Mouse (Mus musculus): Measurements from ENCODE around the gene Snx29. TPM values are rescaled to one million over a fixed set of nuclear protein-coding genes. Genes with fewer than 3 reads are reported as not detected.
A peak's percentile ranks its signal among the peaks of the same experiment; 100 is the strongest.

Snx29 gene
- total and polyA plus RNA-seq, 2 experiments from 2014 or later: 7.0 to 22.8 TPM

DNA sequence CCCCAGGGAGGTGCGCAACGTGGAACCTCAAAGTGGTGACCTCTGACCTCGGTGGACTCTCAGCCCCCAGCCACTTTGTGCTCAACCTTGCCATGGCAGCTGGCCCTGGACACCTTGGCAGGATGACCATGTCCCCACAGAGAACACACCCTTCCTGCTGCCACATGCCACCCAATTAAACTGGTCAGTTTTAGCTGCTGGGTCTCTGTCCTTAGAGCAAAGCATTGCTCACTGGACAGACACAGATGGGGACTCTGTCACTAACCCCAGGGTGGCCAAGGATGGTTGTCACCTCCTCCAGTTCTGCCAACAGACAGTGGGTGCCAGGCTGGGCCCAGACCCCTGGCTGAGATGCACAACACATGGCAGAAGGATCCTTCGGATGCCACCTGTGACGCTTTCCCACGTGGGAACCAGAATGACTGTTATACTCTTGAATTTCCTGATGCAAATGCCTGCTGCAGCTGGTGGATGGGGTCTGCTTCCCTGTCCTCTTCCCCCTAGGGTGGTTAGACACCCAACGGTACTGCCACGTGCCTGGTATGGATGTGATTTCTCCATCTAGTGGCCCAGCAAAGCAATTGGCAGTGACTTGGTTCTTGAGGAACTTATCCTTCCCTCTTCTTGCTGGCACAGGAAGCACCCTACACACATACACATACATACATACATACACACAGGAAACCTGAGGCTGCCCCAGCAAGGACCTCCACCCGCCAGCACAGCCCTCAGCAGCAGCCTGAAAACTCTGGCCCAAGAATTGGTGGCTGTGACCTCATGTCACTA, 432.8 kb downstream of the Snx29 start:
- H3K36me3 ChIP-seq (ENCODE audit: insufficient read depth, low read length): 0 out of 2 replicates have a peak, but pooled peaks cover 4% of the 10 kb centered on the region
- H3K4me2 ChIP-seq (ENCODE audit: low read depth, low read length, poor library complexity, severe bottlenecking): no peak overlapping the region
- no peak overlapping the region for H3K27ac ChIP-seq (ENCODE audit: low read depth, low read length)
- H3K27me3 ChIP-seq (ENCODE audit: insufficient read depth, low read length): no peaks in the 10 kb centered on the region
- WGBS: 83% methylated on average over 9 of the region's 9 CpGs
- TF ChIP-seq CTCF (IDR thresholded peaks at IDR 0.05): peak; percentile 42
- no peak overlapping the region for H3K9ac ChIP-seq (replicated peaks; ENCODE audit: low read length, poor library complexity, severe bottlenecking)
- no peaks in the 10 kb centered on the region for H3K9me3 ChIP-seq (ENCODE audit: low read length)
- H3K4me3 ChIP-seq (ENCODE audit: low read depth, low read length): no peak overlapping the region
- DNase-seq (ENCODE audit: low spot score): no peak
- no peak for ATAC-seq (ENCODE audit: low FRiP score)
- H3K4me1 ChIP-seq (ENCODE audit: insufficient read depth, low read length): no peaks in the 10 kb centered on the region

DNA sequence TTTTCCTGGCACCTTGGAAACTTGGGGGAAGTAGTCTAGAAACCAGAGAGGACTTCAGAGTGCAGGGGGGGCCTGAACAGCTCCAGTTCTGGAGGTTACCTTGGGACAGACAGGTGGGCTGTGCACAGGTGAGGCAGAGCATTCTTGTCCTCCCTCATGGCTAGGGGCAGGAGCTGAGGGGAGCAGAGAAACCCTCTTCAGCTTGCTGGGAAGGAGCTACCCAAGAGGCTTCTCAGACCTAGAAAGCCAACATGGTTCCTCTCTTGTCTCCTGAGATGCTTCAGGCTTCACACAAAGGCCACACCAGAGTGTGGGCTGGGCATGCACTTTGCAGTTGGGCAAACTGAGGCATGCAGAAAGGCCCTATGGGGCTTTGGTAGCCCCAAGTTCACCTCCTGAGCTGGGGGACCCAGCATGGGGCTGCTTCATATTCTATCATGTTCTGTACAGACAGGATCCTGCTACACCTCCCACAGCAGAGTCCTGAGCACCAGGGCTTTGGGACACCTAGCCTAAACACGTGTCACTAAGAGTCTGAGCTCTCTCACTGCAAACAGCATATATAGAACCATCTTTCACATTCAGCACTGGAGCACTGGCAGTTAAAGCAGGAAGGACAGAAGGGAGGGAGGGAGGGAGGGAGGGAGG, 434.0 kb downstream of the Snx29 start:
- DNase-seq (ENCODE audit: low spot score) (no peak), ATAC-seq (ENCODE audit: low FRiP score) (no peak)
- H3K9me3 ChIP-seq (ENCODE audit: low read length): no peaks in the 10 kb centered on the region
- no peaks in the 10 kb centered on the region for H3K27me3 ChIP-seq (ENCODE audit: insufficient read depth, low read length)
- no peak overlapping the region for H3K4me3 ChIP-seq (ENCODE audit: low read depth, low read length)
- H3K27ac ChIP-seq (ENCODE audit: low read depth, low read length): no peak overlapping the region
- no peak for TF ChIP-seq CTCF (IDR thresholded peaks at IDR 0.05)
- 0 out of 2 replicates have a peak, but pooled peaks cover 4% of the 10 kb centered on the region for H3K36me3 ChIP-seq (ENCODE audit: insufficient read depth, low read length)
- H3K4me1 ChIP-seq (ENCODE audit: insufficient read depth, low read length): no peaks in the 10 kb centered on the region
- WGBS: 86% methylated on average over 1 of the region's 1 CpGs
- H3K4me2 ChIP-seq (ENCODE audit: low read depth, low read length, poor library complexity, severe bottlenecking): no peak overlapping the region
- no peak overlapping the region for H3K9ac ChIP-seq (replicated peaks; ENCODE audit: low read length, poor library complexity, severe bottlenecking)

DNA sequence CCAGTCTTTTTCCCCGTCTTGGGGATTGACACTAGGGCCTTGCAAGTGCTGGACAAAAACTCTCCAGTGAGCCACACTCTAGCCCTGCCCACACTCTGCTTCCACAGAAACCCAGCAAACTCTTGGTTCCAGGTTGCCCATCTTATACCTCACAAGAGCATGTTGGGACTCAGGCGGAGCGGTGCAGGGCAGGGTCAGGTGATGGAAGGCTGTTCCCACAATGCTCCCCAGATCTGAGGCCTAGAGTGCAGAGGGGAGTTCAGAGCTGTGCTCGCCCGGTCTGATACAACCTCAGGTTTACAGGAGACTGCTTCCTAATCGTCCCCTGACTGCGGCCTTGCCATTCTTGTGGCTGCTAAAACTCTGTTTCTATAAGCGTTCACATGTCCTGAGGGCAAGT, 434.8 kb downstream of the Snx29 start:
- Histone ChIP-seq H3K9me3 (ENCODE audit: low read length) (no peaks in the 10 kb centered on the region), H3K36me3 (ENCODE audit: insufficient read depth, low read length) (0 out of 2 replicates have a peak, but pooled peaks cover 4% of the 10 kb centered on the region), H3K4me2 (ENCODE audit: low read depth, low read length, poor library complexity, severe bottlenecking) (no peak overlapping the region), H3K4me1 (ENCODE audit: insufficient read depth, low read length) (no peaks in the 10 kb centered on the region), H3K9ac (replicated peaks; ENCODE audit: low read length, poor library complexity, severe bottlenecking) (no peak overlapping the region), H3K27ac (ENCODE audit: low read depth, low read length) (no peak overlapping the region), H3K4me3 (ENCODE audit: low read depth, low read length) (no peak overlapping the region), H3K27me3 (ENCODE audit: insufficient read depth, low read length) (no peaks in the 10 kb centered on the region)
- DNase-seq (ENCODE audit: low spot score) (no peak), ATAC-seq (ENCODE audit: low FRiP score) (no peak)
- 89% methylated on average over 8 of the region's 8 CpGs for WGBS
- TF ChIP-seq CTCF (IDR thresholded peaks at IDR 0.05): no peak

- H3K9me3 ChIP-seq (ENCODE audit: low read length): no peaks in the 10 kb centered on the region
- DNase-seq (ENCODE audit: low spot score) (no peak), ATAC-seq (ENCODE audit: low FRiP score) (no peak)
- H3K4me3 ChIP-seq (ENCODE audit: low read depth, low read length): no peak overlapping the region
- 0 out of 2 replicates have a peak, but pooled peaks cover 4% of the 10 kb centered on the region for H3K36me3 ChIP-seq (ENCODE audit: insufficient read depth, low read length)
- H3K27ac ChIP-seq (ENCODE audit: low read depth, low read length): no peak overlapping the region
- WGBS: 81% methylated on average over 7 of the region's 7 CpGs
- TF ChIP-seq CTCF (IDR thresholded peaks at IDR 0.05): no peak
- no peaks in the 10 kb centered on the region for H3K27me3 ChIP-seq (ENCODE audit: insufficient read depth, low read length)
- no peak overlapping the region for H3K4me2 ChIP-seq (ENCODE audit: low read depth, low read length, poor library complexity, severe bottlenecking)
- no peaks in the 10 kb centered on the region for H3K4me1 ChIP-seq (ENCODE audit: insufficient read depth, low read length)
- H3K9ac ChIP-seq (replicated peaks; ENCODE audit: low read length, poor library complexity, severe bottlenecking): no peak overlapping the region
These were observed 435.2 kb downstream of the Snx29 start for GRCm38 (mm10) chr16:11757951-11758350.

DNA sequence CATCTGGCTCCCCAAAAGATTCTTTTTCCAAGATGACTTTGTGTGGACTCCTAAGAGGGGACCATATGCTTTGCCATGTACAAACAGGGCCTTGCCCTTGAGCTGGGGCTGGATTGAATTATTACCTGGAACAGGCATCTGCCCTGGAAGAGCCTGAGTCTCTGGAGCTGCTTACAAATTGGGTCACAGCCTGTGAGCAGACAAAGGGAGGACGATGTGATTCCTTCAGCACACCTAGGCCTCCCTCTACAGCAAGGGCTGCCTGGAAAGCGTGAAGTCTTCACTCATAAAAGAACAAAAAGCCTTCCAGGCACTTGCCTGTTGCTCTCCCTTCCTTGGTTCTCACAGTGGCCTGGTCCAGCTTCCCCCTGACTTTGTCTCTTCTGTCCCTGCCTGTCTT, 449.6 kb downstream of the Snx29 start:
- TF ChIP-seq CTCF (IDR thresholded peaks at IDR 0.05): no peak
- H3K4me3 ChIP-seq (ENCODE audit: low read depth, low read length): no peak overlapping the region
- H3K27ac ChIP-seq (ENCODE audit: low read depth, low read length): no peak overlapping the region
- no peaks in the 10 kb centered on the region for H3K27me3 ChIP-seq (ENCODE audit: insufficient read depth, low read length)
- DNase-seq (ENCODE audit: low spot score) (no peak), ATAC-seq (ENCODE audit: low FRiP score) (no peak)
- 60% methylated on average over 2 of the region's 2 CpGs for WGBS
- no peak overlapping the region for H3K4me2 ChIP-seq (ENCODE audit: low read depth, low read length, poor library complexity, severe bottlenecking)
- H3K4me1 ChIP-seq (ENCODE audit: insufficient read depth, low read length): no peaks in the 10 kb centered on the region
- H3K36me3 ChIP-seq (ENCODE audit: insufficient read depth, low read length): no peaks in the 10 kb centered on the region
- no peaks in the 10 kb centered on the region for H3K9me3 ChIP-seq (ENCODE audit: low read length)
- no peak overlapping the region for H3K9ac ChIP-seq (replicated peaks; ENCODE audit: low read length, poor library complexity, severe bottlenecking)

DNA sequence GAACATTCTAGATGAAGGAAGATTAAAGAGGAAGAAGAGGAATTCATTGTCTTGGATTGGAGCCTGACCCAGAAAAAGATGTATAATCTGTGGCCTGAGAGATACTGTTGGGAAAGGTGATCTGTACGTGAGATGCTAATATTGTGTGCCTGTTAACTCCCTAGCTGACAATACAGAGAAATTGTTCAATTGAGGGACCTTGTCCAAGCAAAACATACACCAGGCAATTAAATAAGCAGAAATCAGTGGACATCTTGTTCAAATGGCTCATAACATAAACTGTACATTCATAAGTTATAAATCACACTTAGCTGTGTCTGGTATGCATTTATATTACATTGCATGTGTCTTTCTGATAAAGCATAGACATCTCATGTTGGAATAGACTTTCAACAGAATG, 451.6 kb downstream of the Snx29 start:
- no peak for TF ChIP-seq CTCF (IDR thresholded peaks at IDR 0.05)
- WGBS: 83% methylated on average over 1 of the region's 1 CpGs
- no peak for DNase-seq (ENCODE audit: low spot score)
- Histone ChIP-seq H3K4me2 (ENCODE audit: low read depth, low read length, poor library complexity, severe bottlenecking) (no peak overlapping the region), H3K27me3 (ENCODE audit: insufficient read depth, low read length) (no peaks in the 10 kb centered on the region), H3K4me1 (ENCODE audit: insufficient read depth, low read length) (no peaks in the 10 kb centered on the region), H3K36me3 (ENCODE audit: insufficient read depth, low read length) (no peaks in the 10 kb centered on the region), H3K9me3 (ENCODE audit: low read length) (no peaks in the 10 kb centered on the region), H3K27ac (ENCODE audit: low read depth, low read length) (no peak overlapping the region), H3K4me3 (ENCODE audit: low read depth, low read length) (no peak overlapping the region), H3K9ac (replicated peaks; ENCODE audit: low read length, poor library complexity, severe bottlenecking) (no peak overlapping the region)
- no peak for ATAC-seq (ENCODE audit: low FRiP score)
